Mouse (Mus musculus): ENCODE results near the gene Zfp64. TPM values are rescaled to one million over a fixed set of nuclear protein-coding genes. Genes with fewer than 3 reads are reported as not detected.

Gene Zfp64
- polyA plus RNA-seq, 1 experiment = 24.1 TPM

- Histone ChIP-seq H3K36me3 (ENCODE audit: control insufficient read depth, insufficient read depth, low read length) (no peaks in the 10 kb centered on the region), H3K27ac (ENCODE audit: insufficient read depth, low read depth, low read length) (no peak overlapping the region), H3K4me3 (ENCODE audit: low read depth, low read length) (peak overlapping the region; percentile 46), H3K4me1 (ENCODE audit: control insufficient read depth, insufficient read depth, insufficient read length, low read length) (no peaks in the 10 kb centered on the region), H3K27me3 (ENCODE audit: control insufficient read depth, insufficient read depth, low read length) (peaks cover 31% of the 10 kb centered on the region)
- TF ChIP-seq CTCF (IDR thresholded peaks at IDR 0.05; ENCODE audit: extremely low read depth, insufficient read length, insufficient replicate concordance, low read depth, low read length) (no peak), POLR2A (IDR thresholded peaks at IDR 0.05; ENCODE audit: low read depth, low read length) (no peak)
- 5% methylated on average over 31 of the region's 31 CpGs for WGBS
Measured at GRCm38 (mm10) chr2:168912901-168913721, 42.3 kb downstream of the Zfp64 start.

DNA sequence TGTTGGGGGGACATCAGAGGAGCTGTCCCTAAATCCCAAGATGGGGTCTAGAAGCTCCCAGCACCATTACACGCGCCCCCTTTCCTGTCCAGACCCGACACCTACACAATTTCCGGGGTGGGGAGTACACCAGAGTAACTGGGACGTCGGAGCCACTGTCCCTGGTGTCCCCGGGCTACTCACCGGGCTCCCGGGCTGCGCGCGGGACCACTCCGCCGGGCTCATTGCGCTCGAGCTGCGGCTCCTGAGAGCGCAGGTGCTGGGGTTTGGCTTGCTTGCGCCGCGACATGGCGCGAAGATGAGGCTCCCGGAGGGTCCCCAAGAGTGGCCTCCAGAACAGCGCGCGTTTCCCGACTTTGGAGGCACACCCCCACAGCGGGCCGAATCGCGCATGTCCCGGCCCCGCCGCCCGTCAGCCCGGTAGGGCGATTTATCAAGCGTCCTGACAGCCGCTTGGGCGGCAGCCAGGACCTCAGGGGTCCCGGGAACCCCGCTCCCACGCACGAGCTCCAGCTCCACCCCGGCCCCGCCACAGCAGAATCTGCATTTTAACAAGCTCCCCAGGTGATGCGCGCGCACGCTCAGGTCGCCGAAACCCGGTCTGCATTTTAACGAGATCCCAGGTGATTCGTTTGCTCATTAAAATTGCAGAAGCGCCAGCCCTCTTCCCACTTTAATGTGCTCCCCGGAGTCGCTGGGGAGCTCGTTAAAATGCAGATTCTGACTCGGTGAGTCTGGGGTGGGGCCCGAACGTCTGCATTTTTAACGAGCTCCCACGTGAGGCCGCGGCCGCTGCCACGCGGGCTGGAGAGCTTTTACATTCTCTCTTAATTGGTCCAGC is 43.1 kb downstream of the Zfp64 start:
- H3K4me1 ChIP-seq (ENCODE audit: control insufficient read depth, insufficient read depth, insufficient read length, low read length) = no peaks in the 10 kb centered on the region
- WGBS = under 1% methylated on average over 70 of the region's 70 CpGs
- TF ChIP-seq POLR2A (IDR thresholded peaks at IDR 0.05; ENCODE audit: low read depth, low read length) (no peak), CTCF (IDR thresholded peaks at IDR 0.05; ENCODE audit: extremely low read depth, insufficient read length, insufficient replicate concordance, low read depth, low read length) (no peak)
- H3K27me3 ChIP-seq (ENCODE audit: control insufficient read depth, insufficient read depth, low read length) = peaks cover 31% of the 10 kb centered on the region
- H3K4me3 ChIP-seq (ENCODE audit: low read depth, low read length) = peak overlapping the region; percentile 46
- H3K27ac ChIP-seq (ENCODE audit: insufficient read depth, low read depth, low read length) = no peak overlapping the region
- H3K36me3 ChIP-seq (ENCODE audit: control insufficient read depth, insufficient read depth, low read length) = no peaks in the 10 kb centered on the region

DNA sequence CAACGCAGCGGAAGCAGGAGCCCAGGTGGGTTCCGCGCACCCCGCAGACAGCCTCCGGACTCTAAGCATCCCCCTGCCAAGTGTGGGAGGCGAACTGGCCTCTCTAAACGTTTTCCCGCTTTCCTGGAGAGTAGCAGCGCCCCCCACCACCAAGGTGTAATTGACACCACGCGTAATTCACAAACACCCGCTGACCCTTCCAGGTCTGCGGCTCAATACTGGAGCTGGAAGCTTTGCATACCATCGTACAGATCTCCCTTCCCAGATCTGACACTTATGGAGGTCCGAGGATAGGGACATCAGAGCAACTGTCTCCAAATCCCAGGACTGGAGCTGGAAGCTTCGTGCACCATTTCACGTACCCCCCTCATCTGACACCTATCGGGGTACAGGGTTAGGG is 43.9 kb downstream of the Zfp64 start:
- Histone ChIP-seq H3K36me3 (ENCODE audit: control insufficient read depth, insufficient read depth, low read length) (no peaks in the 10 kb centered on the region), H3K27me3 (ENCODE audit: control insufficient read depth, insufficient read depth, low read length) (peaks cover 31% of the 10 kb centered on the region), H3K4me3 (ENCODE audit: low read depth, low read length) (no peak overlapping the region), H3K4me1 (ENCODE audit: control insufficient read depth, insufficient read depth, insufficient read length, low read length) (no peaks in the 10 kb centered on the region), H3K27ac (ENCODE audit: insufficient read depth, low read depth, low read length) (no peak overlapping the region)
- 8% methylated on average over 19 of the region's 19 CpGs for WGBS
- TF ChIP-seq POLR2A (IDR thresholded peaks at IDR 0.05; ENCODE audit: low read depth, low read length) = no peak
- no peak for TF ChIP-seq CTCF (IDR thresholded peaks at IDR 0.05; ENCODE audit: extremely low read depth, insufficient read length, insufficient replicate concordance, low read depth, low read length)

GRCm38 (mm10) chr2:168906022-168906421 is 49.4 kb downstream of the Zfp64 start:
- 65% methylated on average over 11 of the region's 11 CpGs for WGBS
- H3K27ac ChIP-seq (ENCODE audit: insufficient read depth, low read depth, low read length) = no peak overlapping the region
- no peaks in the 10 kb centered on the region for H3K4me1 ChIP-seq (ENCODE audit: control insufficient read depth, insufficient read depth, insufficient read length, low read length)
- H3K27me3 ChIP-seq (ENCODE audit: control insufficient read depth, insufficient read depth, low read length) = peaks cover 5% of the 10 kb centered on the region; the same call in 1 of the 2 replicates
- no peak overlapping the region for H3K4me3 ChIP-seq (ENCODE audit: low read depth, low read length)
- TF ChIP-seq POLR2A (IDR thresholded peaks at IDR 0.05; ENCODE audit: low read depth, low read length) = no peak
- TF ChIP-seq CTCF (IDR thresholded peaks at IDR 0.05; ENCODE audit: extremely low read depth, insufficient read length, insufficient replicate concordance, low read depth, low read length) = no peak
- no peaks in the 10 kb centered on the region for H3K36me3 ChIP-seq (ENCODE audit: control insufficient read depth, insufficient read depth, low read length)

GRCm38 (mm10) chr2:168904846-168905245 is 50.5 kb downstream of the Zfp64 start:
- no peak overlapping the region for H3K4me3 ChIP-seq (ENCODE audit: low read depth, low read length)
- no peak overlapping the region for H3K27ac ChIP-seq (ENCODE audit: insufficient read depth, low read depth, low read length)
- no peak for TF ChIP-seq POLR2A (IDR thresholded peaks at IDR 0.05; ENCODE audit: low read depth, low read length)
- no peak for TF ChIP-seq CTCF (IDR thresholded peaks at IDR 0.05; ENCODE audit: extremely low read depth, insufficient read length, insufficient replicate concordance, low read depth, low read length)
- WGBS = 62% methylated on average over 3 of the region's 3 CpGs
- no peaks in the 10 kb centered on the region for H3K4me1 ChIP-seq (ENCODE audit: control insufficient read depth, insufficient read depth, insufficient read length, low read length)
- H3K27me3 ChIP-seq (ENCODE audit: control insufficient read depth, insufficient read depth, low read length) = no peaks in the 10 kb centered on the region
- no peaks in the 10 kb centered on the region for H3K36me3 ChIP-seq (ENCODE audit: control insufficient read depth, insufficient read depth, low read length)

DNA sequence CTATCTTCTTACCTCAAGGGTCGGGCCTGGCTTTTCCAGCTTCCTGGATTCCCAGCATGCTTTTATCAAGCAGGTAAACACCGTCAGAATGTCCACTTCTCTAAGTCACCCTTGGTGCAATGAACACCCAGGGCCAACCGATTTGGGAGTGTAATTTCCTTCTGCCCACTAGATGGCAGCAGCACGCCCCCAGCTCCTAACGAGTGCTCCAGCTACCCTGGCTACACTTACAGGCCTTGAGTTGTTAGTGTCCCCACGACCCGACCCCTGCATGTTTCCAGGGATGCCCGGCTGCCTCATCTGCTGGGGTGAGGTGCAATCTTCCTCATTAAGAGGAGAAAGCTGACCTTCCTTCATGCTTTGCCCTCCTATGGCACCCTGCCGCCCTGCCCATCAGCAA is 51.2 kb downstream of the Zfp64 start:
- no peak overlapping the region for H3K27ac ChIP-seq (ENCODE audit: insufficient read depth, low read depth, low read length)
- 13% methylated on average over 9 of the region's 9 CpGs for WGBS
- no peaks in the 10 kb centered on the region for H3K27me3 ChIP-seq (ENCODE audit: control insufficient read depth, insufficient read depth, low read length)
- H3K36me3 ChIP-seq (ENCODE audit: control insufficient read depth, insufficient read depth, low read length) = no peaks in the 10 kb centered on the region
- no peaks in the 10 kb centered on the region for H3K4me1 ChIP-seq (ENCODE audit: control insufficient read depth, insufficient read depth, insufficient read length, low read length)
- no peak overlapping the region for H3K4me3 ChIP-seq (ENCODE audit: low read depth, low read length)
- TF ChIP-seq POLR2A (IDR thresholded peaks at IDR 0.05; ENCODE audit: low read depth, low read length) (no peak), CTCF (IDR thresholded peaks at IDR 0.05; ENCODE audit: extremely low read depth, insufficient read length, insufficient replicate concordance, low read depth, low read length) (peak; percentile 77; the same call in 1 of the 2 replicates)

GRCm38 (mm10) chr2:168902634-168903033 is 52.8 kb downstream of the Zfp64 start:
- Histone ChIP-seq H3K4me3 (ENCODE audit: low read depth, low read length) (no peak overlapping the region), H3K36me3 (ENCODE audit: control insufficient read depth, insufficient read depth, low read length) (no peaks in the 10 kb centered on the region), H3K27me3 (ENCODE audit: control insufficient read depth, insufficient read depth, low read length) (no peaks in the 10 kb centered on the region), H3K27ac (ENCODE audit: insufficient read depth, low read depth, low read length) (no peak overlapping the region), H3K4me1 (ENCODE audit: control insufficient read depth, insufficient read depth, insufficient read length, low read length) (no peaks in the 10 kb centered on the region)
- WGBS = 10% methylated on average over 8 of the region's 8 CpGs
- TF ChIP-seq POLR2A (IDR thresholded peaks at IDR 0.05; ENCODE audit: low read depth, low read length) (no peak), CTCF (IDR thresholded peaks at IDR 0.05; ENCODE audit: extremely low read depth, insufficient read length, insufficient replicate concordance, low read depth, low read length) (peak; percentile 83; the same call in 1 of the 2 replicates)
